Mouse (Mus musculus): ENCODE measurements around the gene D930048N14Rik. TPM values are rescaled to one million over a fixed set of nuclear protein-coding genes. Genes with fewer than 3 reads are reported as not detected.

The D930048N14Rik gene
- total RNA-seq (2023): under 1 TPM in 1 of 2 experiments, not detected in 1; 0.18 TPM

GRCm38 (mm10) chr11:51650691-51651515 is at the start of gene D930048N14Rik, which contains the start of gene N4bp3:
Gene D930048N14Rik, plus strand, starts transcription at chr11:51650954.
Gene N4bp3, minus strand, starts transcription at chr11:51650842.

GRCm38 (mm10) chr11:51606447-51607095 is 44.2 kb upstream of the D930048N14Rik start, which contains the start of gene Hnrnpab:
Gene Hnrnpab, minus strand, starts transcription at chr11:51606847.

GRCm38 (mm10) chr11:51619409-51620060 is 31.2 kb upstream of the D930048N14Rik start, which contains the start of gene Nhp2:
Gene Nhp2, plus strand, starts transcription at chr11:51619735.

GRCm38 (mm10) chr11:51635525-51636322 is 15.0 kb upstream of the D930048N14Rik start, which contains the start of gene Rmnd5b:
Gene Rmnd5b, minus strand, starts transcription at chr11:51635896.

GRCm38 (mm10) chr11:51688330-51689328 is 37.9 kb downstream of the D930048N14Rik start, which contains the start of gene 0610009B22Rik:
Gene 0610009B22Rik, minus strand, starts transcription at chr11:51688874.

Other genes starting within 250 kb of the D930048N14Rik start
- gene Phykpl, start 66.2 kb upstream of the D930048N14Rik start, total RNA-seq (2023): 10 to 100 TPM; 11.0 to 12.1 TPM
- 100 to 1,000 TPM; 164 to 189 TPM for gene Hnrnpab, start 44.1 kb upstream of the D930048N14Rik start, total RNA-seq (2023)
- 10 to 100 TPM; 39.3 to 46.1 TPM for gene Nhp2, start 31.2 kb upstream of the D930048N14Rik start, total RNA-seq (2023)
- gene Rmnd5b, start 15.1 kb upstream of the D930048N14Rik start, total RNA-seq (2023): 10 to 100 TPM; 26.9 to 32.7 TPM
- gene N4bp3, start 112 bp upstream of the D930048N14Rik start, total RNA-seq (2023): 1 to 10 TPM; 1.6 to 5.1 TPM
- 10 to 100 TPM in 1 of 2 experiments, 1 to 10 TPM in 1; 6.4 to 10.2 TPM for gene 0610009B22Rik, start 37.9 kb downstream of the D930048N14Rik start, total RNA-seq (2023)
- gene Sec24a, start 112.7 kb downstream of the D930048N14Rik start, total RNA-seq (2023): 10 to 100 TPM; 38.5 to 43.5 TPM
- 10 to 100 TPM; 35.4 to 38.7 TPM for gene Sar1b, start 112.7 kb downstream of the D930048N14Rik start, total RNA-seq (2023)
- 10 to 100 TPM; 18.6 to 21.0 TPM for gene Jade2, start 206.7 kb downstream of the D930048N14Rik start, total RNA-seq (2023)

Measured in monocyte, adult 59 days (primary cell).